Mouse (Mus musculus): Measurements from ENCODE around the gene Fam221a. TPM values are rescaled to one million over a fixed set of nuclear protein-coding genes. Genes with fewer than 3 reads are reported as not detected.

Fam221a gene
- polyA plus RNA-seq, 1 experiment from 2014 or later = 6.0 TPM

- H3K27me3 ChIP-seq (ENCODE audit: control insufficient read depth, insufficient read depth, low read length) = no peaks in the 10 kb centered on the region
- H3K4me1 ChIP-seq (ENCODE audit: control insufficient read depth, insufficient read depth, low read length) = no peaks in the 10 kb centered on the region
- H3K27ac ChIP-seq (replicated peaks; ENCODE audit: low read depth, low read length) = no peak overlapping the region
- H3K9ac ChIP-seq (replicated peaks; ENCODE audit: low read length) = no peak overlapping the region
- no peaks in the 10 kb centered on the region for H3K9me3 ChIP-seq (replicated peaks; ENCODE audit: control insufficient read depth, low read length)
- 84% methylated on average over 3 of the region's 3 CpGs for WGBS
- no peak overlapping the region for H3K4me3 ChIP-seq (ENCODE audit: low read depth, low read length)
- no peaks in the 10 kb centered on the region for H3K36me3 ChIP-seq (replicated peaks; ENCODE audit: control insufficient read depth, insufficient read depth, low read depth, low read length)
- DNase-seq (ENCODE audit: low spot score) (no peak), ATAC-seq (replicated peaks; ENCODE audit: insufficient number of reproducible peaks, low FRiP score, low TSS enrichment, low read depth) (no peak)
- no peak overlapping the region for H3K4me2 ChIP-seq (ENCODE audit: low read depth, low read length)
Measured at GRCm38 (mm10) chr6:49354613-49355012, 12.9 kb upstream of the Fam221a start.

- DNase-seq (ENCODE audit: low spot score) (no peak), ATAC-seq (replicated peaks; ENCODE audit: insufficient number of reproducible peaks, low FRiP score, low TSS enrichment, low read depth) (no peak)
- no peaks in the 10 kb centered on the region for H3K4me1 ChIP-seq (ENCODE audit: control insufficient read depth, insufficient read depth, low read length)
- H3K4me3 ChIP-seq (ENCODE audit: low read depth, low read length) = no peak overlapping the region
- no peaks in the 10 kb centered on the region for H3K27me3 ChIP-seq (ENCODE audit: control insufficient read depth, insufficient read depth, low read length)
- no peaks in the 10 kb centered on the region for H3K9me3 ChIP-seq (replicated peaks; ENCODE audit: control insufficient read depth, low read length)
- no peak overlapping the region for H3K27ac ChIP-seq (replicated peaks; ENCODE audit: low read depth, low read length)
- no peak overlapping the region for H3K4me2 ChIP-seq (ENCODE audit: low read depth, low read length)
- H3K9ac ChIP-seq (replicated peaks; ENCODE audit: low read length) = no peak overlapping the region
- 59% methylated on average over 4 of the region's 4 CpGs for WGBS
- H3K36me3 ChIP-seq (replicated peaks; ENCODE audit: control insufficient read depth, insufficient read depth, low read depth, low read length) = no peaks in the 10 kb centered on the region
Measured at GRCm38 (mm10) chr6:49355171-49355570, 12.4 kb upstream of the Fam221a start.

- DNase-seq (ENCODE audit: low spot score) (no peak), ATAC-seq (replicated peaks; ENCODE audit: insufficient number of reproducible peaks, low FRiP score, low TSS enrichment, low read depth) (no peak)
- H3K4me2 ChIP-seq (ENCODE audit: low read depth, low read length) = no peak overlapping the region
- H3K4me1 ChIP-seq (ENCODE audit: control insufficient read depth, insufficient read depth, low read length) = no peaks in the 10 kb centered on the region
- H3K36me3 ChIP-seq (replicated peaks; ENCODE audit: control insufficient read depth, insufficient read depth, low read depth, low read length) = no peaks in the 10 kb centered on the region
- H3K9me3 ChIP-seq (replicated peaks; ENCODE audit: control insufficient read depth, low read length) = no peaks in the 10 kb centered on the region
- H3K9ac ChIP-seq (replicated peaks; ENCODE audit: low read length) = no peak overlapping the region
- H3K27ac ChIP-seq (replicated peaks; ENCODE audit: low read depth, low read length) = no peak overlapping the region
- no peak overlapping the region for H3K4me3 ChIP-seq (ENCODE audit: low read depth, low read length)
- no peaks in the 10 kb centered on the region for H3K27me3 ChIP-seq (ENCODE audit: control insufficient read depth, insufficient read depth, low read length)
Measured at GRCm38 (mm10) chr6:49360420-49360819, 7.1 kb upstream of the Fam221a start.

- DNase-seq (ENCODE audit: low spot score) = peak; percentile 52
Measured at GRCm38 (mm10) chr6:49368212-49368611, 673 bp downstream of the Fam221a start.

GRCm38 (mm10) chr6:49372705-49373104, 5.2 kb downstream of the Fam221a start:
- no peaks in the 10 kb centered on the region for H3K9me3 ChIP-seq (replicated peaks; ENCODE audit: control insufficient read depth, low read length)
- H3K36me3 ChIP-seq (replicated peaks; ENCODE audit: control insufficient read depth, insufficient read depth, low read depth, low read length) = no peaks in the 10 kb centered on the region
- H3K27me3 ChIP-seq (ENCODE audit: control insufficient read depth, insufficient read depth, low read length) = no peaks in the 10 kb centered on the region
- WGBS = 87% methylated on average over 4 of the region's 4 CpGs
- H3K4me3 ChIP-seq (ENCODE audit: low read depth, low read length) = no peak overlapping the region
- no peak overlapping the region for H3K4me2 ChIP-seq (ENCODE audit: low read depth, low read length)
- DNase-seq (ENCODE audit: low spot score) (no peak), ATAC-seq (replicated peaks; ENCODE audit: insufficient number of reproducible peaks, low FRiP score, low TSS enrichment, low read depth) (no peak)
- H3K4me1 ChIP-seq (ENCODE audit: control insufficient read depth, insufficient read depth, low read length) = no peaks in the 10 kb centered on the region
- no peak overlapping the region for H3K27ac ChIP-seq (replicated peaks; ENCODE audit: low read depth, low read length)
- H3K9ac ChIP-seq (replicated peaks; ENCODE audit: low read length) = no peak overlapping the region

More at GRCm38 (mm10) chr6:49368212-49368611, 673 bp downstream of the Fam221a start:
- WGBS = 35% methylated on average over 3 of the region's 3 CpGs
- H3K27ac ChIP-seq (replicated peaks; ENCODE audit: low read depth, low read length) = no peak overlapping the region
- H3K9ac ChIP-seq (replicated peaks; ENCODE audit: low read length) = peak overlapping the region; percentile 68
- no peaks in the 10 kb centered on the region for H3K36me3 ChIP-seq (replicated peaks; ENCODE audit: control insufficient read depth, insufficient read depth, low read depth, low read length)
- ATAC-seq (replicated peaks; ENCODE audit: insufficient number of reproducible peaks, low FRiP score, low TSS enrichment, low read depth) = no peak
- peak overlapping the region; percentile 86 for H3K4me2 ChIP-seq (ENCODE audit: low read depth, low read length)
- no peaks in the 10 kb centered on the region for H3K9me3 ChIP-seq (replicated peaks; ENCODE audit: control insufficient read depth, low read length)
- no peaks in the 10 kb centered on the region for H3K27me3 ChIP-seq (ENCODE audit: control insufficient read depth, insufficient read depth, low read length)
- no peaks in the 10 kb centered on the region for H3K4me1 ChIP-seq (ENCODE audit: control insufficient read depth, insufficient read depth, low read length)
- peak overlapping the region; percentile 46 for H3K4me3 ChIP-seq (ENCODE audit: low read depth, low read length)

- no peak overlapping the region for H3K9ac ChIP-seq (replicated peaks; ENCODE audit: low read length)
- 91% methylated on average over 2 of the region's 2 CpGs for WGBS
- no peak for ATAC-seq (replicated peaks; ENCODE audit: insufficient number of reproducible peaks, low FRiP score, low TSS enrichment, low read depth)
Measured at GRCm38 (mm10) chr6:49373943-49374342, 6.4 kb downstream of the Fam221a start.

GRCm38 (mm10) chr6:49378328-49378727, 10.8 kb downstream of the Fam221a start:
- Histone ChIP-seq H3K27ac (replicated peaks; ENCODE audit: low read depth, low read length) (no peak overlapping the region), H3K9ac (replicated peaks; ENCODE audit: low read length) (no peak overlapping the region), H3K27me3 (ENCODE audit: control insufficient read depth, insufficient read depth, low read length) (no peaks in the 10 kb centered on the region), H3K4me1 (ENCODE audit: control insufficient read depth, insufficient read depth, low read length) (no peaks in the 10 kb centered on the region), H3K4me3 (ENCODE audit: low read depth, low read length) (no peak overlapping the region), H3K36me3 (replicated peaks; ENCODE audit: control insufficient read depth, insufficient read depth, low read depth, low read length) (no peaks in the 10 kb centered on the region), H3K4me2 (ENCODE audit: low read depth, low read length) (no peak overlapping the region), H3K9me3 (replicated peaks; ENCODE audit: control insufficient read depth, low read length) (no peaks in the 10 kb centered on the region)
- WGBS = 62% methylated on average over 12 of the region's 12 CpGs
- no peak for DNase-seq (ENCODE audit: low spot score)
- ATAC-seq (replicated peaks; ENCODE audit: insufficient number of reproducible peaks, low FRiP score, low TSS enrichment, low read depth) = no peak

More at GRCm38 (mm10) chr6:49373943-49374342, 6.4 kb downstream of the Fam221a start:
- Histone ChIP-seq H3K36me3 (replicated peaks; ENCODE audit: control insufficient read depth, insufficient read depth, low read depth, low read length) (no peaks in the 10 kb centered on the region), H3K27ac (replicated peaks; ENCODE audit: low read depth, low read length) (no peak overlapping the region), H3K4me2 (ENCODE audit: low read depth, low read length) (no peak overlapping the region), H3K27me3 (ENCODE audit: control insufficient read depth, insufficient read depth, low read length) (no peaks in the 10 kb centered on the region), H3K4me1 (ENCODE audit: control insufficient read depth, insufficient read depth, low read length) (no peaks in the 10 kb centered on the region), H3K9me3 (replicated peaks; ENCODE audit: control insufficient read depth, low read length) (no peaks in the 10 kb centered on the region), H3K4me3 (ENCODE audit: low read depth, low read length) (no peak overlapping the region)
- DNase-seq (ENCODE audit: low spot score) = no peak

- Histone ChIP-seq H3K4me1 (ENCODE audit: control insufficient read depth, insufficient read depth, low read length) (no peaks in the 10 kb centered on the region), H3K4me3 (ENCODE audit: low read depth, low read length) (no peak overlapping the region), H3K4me2 (ENCODE audit: low read depth, low read length) (no peak overlapping the region), H3K27me3 (ENCODE audit: control insufficient read depth, insufficient read depth, low read length) (no peaks in the 10 kb centered on the region), H3K36me3 (replicated peaks; ENCODE audit: control insufficient read depth, insufficient read depth, low read depth, low read length) (no peaks in the 10 kb centered on the region), H3K27ac (replicated peaks; ENCODE audit: low read depth, low read length) (no peak overlapping the region), H3K9ac (replicated peaks; ENCODE audit: low read length) (no peak overlapping the region), H3K9me3 (replicated peaks; ENCODE audit: control insufficient read depth, low read length) (no peaks in the 10 kb centered on the region)
- ATAC-seq (replicated peaks; ENCODE audit: insufficient number of reproducible peaks, low FRiP score, low TSS enrichment, low read depth) (no peak), DNase-seq (ENCODE audit: low spot score) (no peak)
- WGBS = 83% methylated on average over 1 of the region's 1 CpGs
Measured at GRCm38 (mm10) chr6:49394276-49394675, 26.7 kb downstream of the Fam221a start.

Data from embryonic facial prominence, embryonic 11.5 days (tissue).